Mouse (Mus musculus) B cell, adult 2 months (primary cell): ENCODE data around the gene Ccdc57.
"Not testable (repeated sequence)": the region's sequence is repeated elsewhere in the genome, so short reads cannot be mapped to it uniquely, and the experiment has no call there.

Experiments
- DNase-seq, 2 experiments: peaks; one replicate each; pipeline ENCODE4 v3.0.0; 2022

The Ccdc57 gene

DNA sequence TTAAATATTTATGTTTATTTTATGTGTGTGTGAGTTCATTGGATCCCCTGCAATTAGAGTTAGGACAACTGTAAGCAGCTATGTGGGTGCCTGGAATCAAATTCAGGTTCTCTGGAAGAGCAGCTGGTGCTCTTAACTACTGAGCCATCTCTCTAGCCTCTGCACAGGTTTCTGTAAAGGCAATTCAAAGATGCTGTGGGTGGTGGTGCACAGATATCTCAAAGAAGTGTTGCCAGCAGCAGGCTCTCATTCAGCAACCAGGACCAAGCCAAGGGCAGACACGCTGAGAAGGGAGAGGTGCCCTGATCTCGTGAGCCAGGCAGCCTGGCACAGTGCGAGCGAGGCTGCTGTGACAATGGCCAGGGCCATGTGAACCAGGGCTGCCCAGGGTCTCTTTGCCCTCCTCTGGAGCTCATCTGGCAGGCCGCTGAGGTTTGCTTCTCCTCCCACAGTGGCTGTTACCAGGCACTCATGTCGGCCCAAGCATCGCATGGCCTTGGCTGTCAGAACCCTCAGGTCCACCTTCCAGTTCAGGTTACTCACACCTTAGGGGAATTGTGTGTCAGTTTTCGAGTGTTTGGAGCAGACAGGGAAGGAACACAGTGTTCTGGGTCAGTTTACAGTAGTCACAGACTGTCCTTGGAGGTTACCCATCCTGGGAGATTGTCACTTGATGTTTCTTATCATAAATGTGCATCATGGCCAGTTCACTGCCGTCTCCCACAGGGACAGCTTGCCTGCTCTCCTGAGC is 85.8 kb downstream of the Ccdc57 start:
- DNase-seq: no peak

- no peak for DNase-seq
Measured at GRCm38 (mm10) chr11:120844329-120844728, 88.3 kb downstream of the Ccdc57 start.

DNA sequence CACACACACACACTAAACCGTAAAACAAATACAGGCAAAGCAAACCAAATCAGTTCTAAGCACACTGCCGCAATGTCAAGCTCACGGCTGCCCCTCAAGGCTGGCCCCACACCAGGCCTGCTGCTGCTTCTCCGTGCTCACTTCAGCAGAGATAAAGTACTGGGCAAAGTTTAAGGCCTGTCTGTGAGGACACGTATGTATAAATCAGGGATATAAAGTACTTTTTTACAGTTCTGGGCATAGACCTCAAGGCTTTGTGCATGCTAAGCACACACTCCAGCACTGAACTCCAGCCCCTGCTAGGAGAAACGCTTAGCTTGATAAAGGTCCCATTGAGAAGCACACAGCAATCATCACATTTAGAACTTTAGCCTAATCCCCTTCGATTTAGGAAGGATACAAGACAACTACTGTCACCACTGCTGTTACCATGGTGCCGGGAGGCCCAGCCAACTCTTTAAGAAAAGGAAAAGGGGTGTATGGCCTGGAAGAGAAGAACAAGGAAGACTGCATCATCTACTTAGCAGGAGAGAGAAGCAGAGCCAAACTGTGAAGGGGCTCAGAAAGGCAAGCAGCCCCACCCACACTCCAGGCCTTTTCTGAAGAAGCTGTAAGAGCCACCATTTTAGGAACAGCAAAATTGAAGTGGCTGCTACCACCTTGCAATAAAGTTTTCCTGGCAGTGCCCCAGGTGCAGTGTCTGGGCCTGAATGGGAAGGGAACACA is 99.0 kb downstream of the Ccdc57 start:
- no peak for DNase-seq

DNA sequence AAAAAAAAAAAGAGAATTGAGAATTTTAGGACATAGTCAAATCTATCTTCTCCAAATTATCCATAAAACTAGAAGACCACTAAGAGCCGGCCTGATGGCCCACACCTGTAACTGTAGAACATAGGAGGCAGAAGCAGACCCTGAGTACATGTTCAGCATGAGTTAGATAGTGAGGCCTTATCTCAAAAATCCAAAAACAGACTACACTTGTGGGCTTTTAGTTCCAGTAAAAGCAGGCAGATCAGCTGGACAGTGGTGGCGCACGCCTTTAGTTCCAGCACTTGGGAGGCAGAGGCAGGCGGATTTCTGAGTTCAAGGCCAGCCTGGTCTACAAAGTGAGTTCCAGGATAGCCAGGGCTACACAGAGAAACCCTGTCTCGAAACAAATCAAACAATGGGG is 99.7 kb downstream of the Ccdc57 start:
- not testable (repeated sequence) for DNase-seq

GRCm38 (mm10) chr11:120831659-120832440 is 100.8 kb downstream of the Ccdc57 start:
- no peak for DNase-seq

DNA sequence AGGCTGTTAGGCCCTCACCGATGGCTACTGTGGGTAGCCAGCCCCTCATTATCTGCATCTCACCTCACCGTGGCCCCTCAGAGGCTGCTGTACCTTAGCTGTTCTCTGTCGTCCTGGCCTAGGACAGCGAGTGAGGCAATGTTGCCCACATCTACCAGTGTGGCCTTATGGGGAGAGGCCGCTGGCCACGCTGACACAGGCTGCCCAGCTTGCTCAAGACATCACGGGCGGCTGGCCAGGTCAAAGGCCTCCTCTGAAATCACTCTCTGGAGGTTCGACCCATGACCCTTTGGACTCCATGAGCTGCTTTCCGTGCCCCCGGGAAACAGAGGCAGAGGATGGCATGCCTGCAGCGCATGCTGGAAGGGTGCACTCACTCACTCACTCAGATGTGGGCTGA is 102.0 kb downstream of the Ccdc57 start:
- no peak for DNase-seq

GRCm38 (mm10) chr11:120829757-120830532 is 102.7 kb downstream of the Ccdc57 start:
- DNase-seq: no peak

DNA sequence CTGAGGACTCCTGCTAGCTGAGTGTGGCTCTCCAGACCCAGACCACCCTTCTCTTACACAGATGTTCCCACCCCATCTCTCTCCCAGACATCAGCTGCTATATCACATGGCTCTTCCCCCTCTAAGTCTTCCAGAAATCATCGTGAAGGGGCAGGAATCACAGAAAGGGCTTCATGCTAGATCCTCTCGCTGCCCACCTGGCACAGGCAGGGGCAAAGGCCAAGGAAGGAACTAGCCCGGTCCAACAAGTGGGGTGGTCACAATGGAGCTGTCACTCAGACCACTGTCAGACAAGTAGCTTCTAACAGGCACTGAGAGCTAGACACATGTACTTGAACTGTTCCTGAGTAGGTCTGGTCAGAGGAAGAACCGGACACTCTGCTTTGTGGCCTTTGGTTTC is 104.3 kb downstream of the Ccdc57 start:
- DNase-seq: no peak

DNA sequence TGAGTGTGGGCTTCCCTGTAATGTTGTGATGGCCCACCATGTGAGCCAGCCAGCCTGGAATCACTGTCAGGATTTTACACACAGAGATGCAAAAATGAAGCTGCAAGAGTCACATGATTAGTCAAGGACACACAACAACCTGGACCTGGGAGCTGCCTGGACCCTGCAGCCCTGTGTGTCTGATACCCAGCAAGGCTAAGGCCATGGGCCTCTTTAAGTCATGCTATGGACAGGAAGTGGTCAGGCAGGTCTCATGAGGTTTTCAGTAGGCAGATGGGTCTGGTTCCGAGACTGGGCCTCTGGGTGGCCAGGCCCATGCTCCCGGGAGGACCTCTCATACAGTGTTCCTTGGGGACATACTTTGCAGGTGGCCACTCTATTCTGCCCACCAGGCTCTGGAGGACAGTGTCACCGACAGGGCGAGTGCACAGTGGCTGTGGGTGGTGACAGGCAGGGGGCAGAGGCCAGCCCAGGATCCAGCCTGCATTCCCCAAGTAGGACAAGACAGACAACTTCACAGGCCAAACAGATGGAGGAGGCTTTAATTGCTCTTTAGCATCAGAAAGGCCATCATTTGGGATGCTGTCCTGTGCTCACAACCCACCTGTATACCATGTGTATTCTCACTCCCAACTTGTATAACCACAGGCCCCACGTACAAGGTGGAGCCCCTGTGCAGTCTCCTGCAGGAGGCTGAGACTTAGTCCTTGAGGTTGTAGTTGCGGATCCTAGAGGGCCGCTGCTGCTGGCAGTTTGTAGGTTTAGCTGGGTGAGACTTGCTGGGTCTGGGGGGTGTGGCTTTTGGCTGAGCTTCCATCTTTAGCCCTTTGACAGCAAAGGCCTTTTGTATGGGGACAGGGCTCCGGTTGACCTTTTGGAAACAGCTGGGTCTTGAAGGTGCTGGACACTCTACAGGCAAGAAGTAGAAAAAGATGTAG is 106.4 kb downstream of the Ccdc57 start:
- DNase-seq: no peak

GRCm38 (mm10) chr11:120825289-120825863 is 107.3 kb downstream of the Ccdc57 start:
- DNase-seq: peak in 1 of 2 experiments; percentile 14

DNA sequence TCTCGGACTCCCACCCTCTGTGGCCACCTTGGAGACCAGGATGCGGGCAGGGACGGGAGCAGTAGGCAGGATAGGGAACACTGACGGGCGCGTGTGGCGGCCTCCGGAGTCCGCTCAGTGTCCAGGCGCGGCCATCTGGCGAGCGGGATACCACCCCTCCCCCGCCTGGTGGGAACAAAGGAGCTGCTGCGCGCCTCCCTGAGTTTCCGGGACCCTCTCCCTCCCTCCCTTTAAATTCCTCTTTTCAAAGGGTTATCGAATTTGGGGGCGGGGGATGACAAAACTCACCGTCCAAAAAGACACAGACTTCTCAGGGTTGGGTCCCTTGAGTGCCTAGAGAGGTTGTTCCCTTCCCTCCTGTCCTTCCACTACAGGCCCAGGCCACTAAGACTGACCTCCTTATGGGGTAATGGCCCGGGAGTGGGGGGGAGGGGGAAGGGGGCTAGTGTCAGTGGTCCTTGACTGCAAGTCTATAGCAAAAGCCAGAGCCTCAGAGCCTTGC is 107.8 kb downstream of the Ccdc57 start:
- DNase-seq: no peak

- DNase-seq: peak; percentile 96
Measured at GRCm38 (mm10) chr11:120823956-120824786, 108.5 kb downstream of the Ccdc57 start, which contains the start of gene Fasn. Gene Fasn, minus strand, starts transcription at chr11:120824547.

DNA sequence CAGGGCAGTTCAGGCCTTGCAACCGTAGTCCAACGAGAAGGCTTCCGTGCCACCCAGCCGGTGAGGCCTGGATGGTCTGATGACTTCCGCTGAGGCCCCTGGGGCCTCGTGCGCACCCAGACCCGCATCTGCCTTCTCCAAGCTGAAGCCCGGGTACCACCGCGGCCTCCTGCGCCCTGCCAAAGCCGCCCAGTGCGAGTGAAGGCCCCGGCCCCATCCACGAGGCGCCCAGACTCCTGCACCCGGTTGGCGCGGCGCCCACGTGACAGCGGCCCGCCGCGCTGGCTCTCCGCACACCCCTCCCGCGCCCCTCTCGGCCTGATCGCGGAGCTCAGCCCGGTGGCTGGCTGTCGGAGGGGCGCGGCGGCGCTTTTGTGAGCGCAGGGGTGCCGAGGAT is 109.1 kb downstream of the Ccdc57 start:
- peak in 1 of 2 experiments; percentile 62 for DNase-seq

DNA sequence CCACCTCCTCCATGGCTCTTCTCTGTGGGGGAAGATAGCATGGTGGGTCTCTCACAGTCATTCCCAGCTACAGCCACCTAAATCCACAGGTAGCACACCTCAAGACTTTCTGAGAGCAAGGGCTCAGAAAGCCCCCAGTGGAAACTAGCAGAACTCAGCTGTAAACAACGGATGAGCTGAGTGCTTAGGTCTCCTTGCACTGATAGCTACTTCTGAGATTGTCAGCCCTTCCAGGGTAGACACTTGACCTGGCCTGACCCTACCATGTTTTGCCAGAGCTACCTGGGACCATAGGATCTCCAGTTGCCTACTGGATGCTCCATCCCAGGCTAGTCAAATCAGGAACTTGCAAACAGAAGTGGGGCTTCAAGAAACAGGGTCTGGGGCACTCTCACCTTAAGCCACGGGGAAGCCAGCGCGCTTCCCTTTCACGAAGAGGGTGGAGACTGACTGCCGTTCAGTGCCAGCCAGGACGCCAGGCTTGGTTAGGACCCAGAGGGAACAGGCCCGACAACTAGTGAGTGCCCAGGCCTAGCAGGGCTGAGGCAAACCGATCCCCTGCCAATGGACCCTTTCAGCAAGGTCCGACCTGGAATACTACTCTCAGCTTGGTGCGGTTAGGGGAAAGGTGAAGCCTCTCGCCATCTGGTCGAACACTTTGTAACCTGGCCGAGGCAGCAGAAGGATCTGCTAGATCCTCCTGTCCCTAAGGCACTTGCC is 109.7 kb downstream of the Ccdc57 start:
- peak; percentile 39 to 44 for DNase-seq

- no peak for DNase-seq
Measured at GRCm38 (mm10) chr11:120822321-120822720, 110.4 kb downstream of the Ccdc57 start.

DNA sequence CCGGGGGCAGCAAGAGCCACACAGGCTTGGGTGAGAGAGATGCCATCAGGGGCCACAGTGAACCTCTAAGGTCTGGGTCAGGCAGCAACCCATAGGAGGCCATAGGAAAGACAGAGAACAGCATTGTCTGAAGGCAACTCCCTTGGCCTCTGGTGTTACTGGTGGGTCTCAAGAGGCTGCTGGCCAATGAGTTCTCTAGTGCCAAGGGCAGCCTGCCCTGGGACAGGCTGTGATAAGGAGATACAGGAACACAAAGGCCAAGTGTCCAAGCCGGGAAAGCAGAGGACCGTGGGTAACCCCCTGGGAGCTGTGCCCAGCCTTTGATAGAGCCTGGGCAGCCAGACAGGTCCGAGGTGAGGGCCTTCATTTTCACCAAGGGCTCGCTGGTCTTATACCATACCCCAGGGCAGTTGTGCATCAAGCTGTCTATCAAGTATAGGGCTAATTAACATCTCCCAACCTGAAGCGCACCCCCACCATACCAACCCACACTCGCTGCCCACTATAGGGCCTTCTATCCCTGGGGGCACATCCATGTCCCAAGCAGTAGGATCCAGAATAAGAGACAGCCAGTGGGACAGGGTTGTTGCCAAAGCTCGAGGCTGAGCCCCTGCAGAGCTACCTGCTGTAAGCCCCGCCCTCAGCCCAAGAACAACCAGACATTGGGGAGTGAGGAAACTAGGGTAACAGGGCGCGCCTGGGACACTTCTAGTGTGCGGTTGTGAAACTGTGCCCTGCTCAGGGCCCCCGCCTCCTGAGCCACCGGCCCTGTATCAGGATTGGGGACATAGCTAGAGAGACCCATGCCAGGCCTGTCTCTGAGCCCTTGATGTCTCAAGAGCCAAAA is 111.4 kb downstream of the Ccdc57 start:
- DNase-seq: no peak

DNA sequence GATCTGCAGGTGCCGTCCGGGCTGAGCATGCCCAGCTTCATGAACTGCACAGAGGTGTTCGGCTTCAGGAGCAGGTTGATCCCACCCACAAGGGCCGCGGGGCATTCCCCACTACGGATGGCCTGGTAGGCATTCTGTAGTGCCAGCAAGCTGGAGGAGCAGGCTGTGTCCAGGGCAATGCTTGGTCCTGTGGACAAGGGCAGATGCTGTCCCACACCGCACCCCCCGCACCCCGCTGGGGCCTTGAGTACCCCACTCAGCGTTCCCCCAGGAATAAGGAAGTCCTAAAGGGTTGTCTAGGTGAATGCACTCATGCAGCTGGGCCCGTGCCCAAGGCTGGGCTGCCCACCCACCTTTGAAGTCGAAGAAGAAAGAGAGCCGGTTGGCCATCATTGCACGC is 112.1 kb downstream of the Ccdc57 start:
- DNase-seq: no peak

- DNase-seq: no peak
Measured at GRCm38 (mm10) chr11:120819556-120819955, 113.1 kb downstream of the Ccdc57 start.
